Mouse (Mus musculus) layer of hippocampus, adult 2 months (tissue): ENCODE results near the gene Mybpc1. TPM values are rescaled to one million over a fixed set of nuclear protein-coding genes. Genes with fewer than 3 reads are reported as not detected.
"Not testable (repeated sequence)": the region's sequence is repeated elsewhere in the genome, so short reads cannot be mapped to it uniquely, and the experiment has no call there.

ENCODE experiments used
- DNase-seq, 2 experiments: peaks; one replicate each; pipeline ENCODE4 v3.0.0; 2022; ENCODE audit warnings: low spot score in 2 of 2
- H3K27ac ChIP-seq: fragments of 200-600 bp; 2 replicates; pipeline ENCODE4 v1.8.1; 2022
- H3K4me3 ChIP-seq: fragments of 200-600 bp; 2 replicates; pipeline ENCODE4 v1.8.1; 2022; ENCODE audit warnings: mild to moderate bottlenecking
- CTCF ChIP-seq: fragments of 200-600 bp; conservative IDR thresholded peaks from 2 replicates; pipeline ENCODE4 v1.8.1; 2022; ENCODE audit warnings: antibody characterized with exemption, mild to moderate bottlenecking, moderate library complexity
- total RNA-seq, 2 experiments: library from RNA; stranded (reverse); gene quantifications; 2 replicates each; pipeline ENCODE4 v1.2.3; 2021

Gene Mybpc1
- total RNA-seq, 2 experiments from 2014 or later = 0.82 to 1.4 TPM

GRCm38 (mm10) chr10:88501886-88502765 lies 102.8 kb downstream of the Mybpc1 start:
- peak overlapping the region; percentile 99 for H3K4me3 ChIP-seq
- H3K27ac ChIP-seq = peak overlapping the region; percentile 94
- DNase-seq = peak; percentile 23

GRCm38 (mm10) chr10:88501370-88501769 lies 103.6 kb downstream of the Mybpc1 start:
- no peak for TF ChIP-seq CTCF
- H3K27ac ChIP-seq = no peak overlapping the region
- DNase-seq = no peak
- H3K4me3 ChIP-seq = no peak overlapping the region

More at GRCm38 (mm10) chr10:88501886-88502765, 102.8 kb downstream of the Mybpc1 start:
- no peak for TF ChIP-seq CTCF

- Histone ChIP-seq H3K27ac (no peak overlapping the region), H3K4me3 (no peak overlapping the region)
- TF ChIP-seq CTCF = no peak
- DNase-seq = no peak
These were observed 105.0 kb downstream of the Mybpc1 start for GRCm38 (mm10) chr10:88499993-88500392.

GRCm38 (mm10) chr10:88496864-88497564 lies 107.9 kb downstream of the Mybpc1 start:
- H3K27ac ChIP-seq = no peak overlapping the region
- H3K4me3 ChIP-seq = no peak overlapping the region
- no peak for TF ChIP-seq CTCF
- no peak for DNase-seq

- TF ChIP-seq CTCF = no peak
- no peak for DNase-seq
- no peak overlapping the region for H3K4me3 ChIP-seq
- H3K27ac ChIP-seq = no peak overlapping the region
These were observed 109.9 kb downstream of the Mybpc1 start for GRCm38 (mm10) chr10:88494959-88495587.

- H3K4me3 ChIP-seq = no peak overlapping the region
- TF ChIP-seq CTCF = no peak
- no peak for DNase-seq
- H3K27ac ChIP-seq = no peak overlapping the region
These were observed 112.3 kb downstream of the Mybpc1 start for GRCm38 (mm10) chr10:88492658-88493057.

GRCm38 (mm10) chr10:88491632-88492031 lies 113.3 kb downstream of the Mybpc1 start:
- no peak for TF ChIP-seq CTCF
- Histone ChIP-seq H3K4me3 (no peak overlapping the region), H3K27ac (no peak overlapping the region)
- DNase-seq = no peak

- no peak overlapping the region for H3K27ac ChIP-seq
- no peak for TF ChIP-seq CTCF
- DNase-seq = no peak
- H3K4me3 ChIP-seq = no peak overlapping the region
These were observed 116.3 kb downstream of the Mybpc1 start for GRCm38 (mm10) chr10:88488629-88489028.

- H3K4me3 ChIP-seq, DNase-seq, H3K27ac ChIP-seq: not testable (repeated sequence)
These were observed 122.1 kb downstream of the Mybpc1 start for GRCm38 (mm10) chr10:88482866-88483265.

Other genes with a start within 250 kb of the Mybpc1 start
- 1 to 10 TPM in 1 of 2 experiments, under 1 TPM in 1; 0.88 to 1.5 TPM for gene Dram1, start 226.1 kb downstream of the Mybpc1 start, total RNA-seq
- gene Gnptab, start 226.0 kb downstream of the Mybpc1 start, total RNA-seq = 10 to 100 TPM; 72.6 to 74.4 TPM
- gene Sycp3, start 145.6 kb downstream of the Mybpc1 start, total RNA-seq = 1 to 10 TPM in 1 of 2 experiments, under 1 TPM in 1; 0.44 to 1.4 TPM
- gene Chpt1, start 101.1 kb downstream of the Mybpc1 start, total RNA-seq = 10 to 100 TPM; 42.2 to 44.9 TPM
- gene Spic, start 79.9 kb upstream of the Mybpc1 start, total RNA-seq = not detected
- gene Arl1, start 125.7 kb upstream of the Mybpc1 start, total RNA-seq = 100 to 1,000 TPM; 132 TPM
- 10 to 100 TPM; 24.6 to 27.7 TPM for gene Utp20, start 221.7 kb upstream of the Mybpc1 start, total RNA-seq